ENCODE assay signal across 8 mouse cellular contexts in the genomic region with DNA sequence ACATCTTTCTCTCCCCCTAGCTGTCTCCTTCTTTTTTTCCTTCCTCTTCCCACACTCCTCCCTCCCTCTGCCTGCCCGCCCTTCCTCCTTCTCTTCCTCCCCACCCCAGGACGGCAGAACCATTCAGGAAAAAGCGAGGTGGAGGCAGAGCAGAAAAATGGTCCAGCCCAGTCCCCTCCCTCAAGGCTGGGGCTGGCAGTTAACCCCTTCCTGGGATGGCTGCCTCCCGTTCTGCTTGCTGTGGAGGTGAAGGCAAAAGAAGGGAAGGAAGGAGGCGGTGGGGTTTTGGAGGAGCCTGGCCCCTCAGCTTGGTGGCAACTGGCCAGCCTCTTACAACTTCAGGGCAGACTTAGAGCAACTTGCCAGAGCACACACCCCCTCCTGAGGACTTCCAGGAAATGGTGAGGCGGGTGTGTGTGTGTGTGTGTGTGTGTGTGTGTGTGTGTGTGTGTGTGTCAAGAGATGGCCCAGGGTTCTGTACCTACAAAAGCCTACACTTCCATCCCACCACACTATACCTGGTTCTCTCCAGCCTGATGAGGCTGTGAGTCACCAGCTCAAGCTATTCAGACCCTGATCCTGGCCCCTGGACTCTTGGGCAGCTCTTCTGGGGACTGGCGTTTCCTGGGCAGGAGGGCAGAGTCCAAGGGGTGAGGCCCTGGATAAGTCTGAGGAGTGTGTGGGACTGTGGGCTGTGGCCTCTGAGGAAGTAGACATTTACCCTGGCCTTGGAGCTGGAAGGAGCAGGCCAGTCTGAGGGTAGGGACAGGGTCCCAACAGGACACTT. TPM values are rescaled to one million over a fixed set of nuclear protein-coding genes. Genes with fewer than 3 reads are reported as not detected.
DNase-seq lines count a peak whose midpoint lies in the region; ATAC-seq lines count a peak whose summit lies in the region.

No protein-coding gene starts in this region.

- H3K36me3 ChIP-seq in hindbrain, embryonic 11.5 days (ENCODE audit: control insufficient read depth, insufficient read depth, low read length), result no peaks in the 10 kb centered on the region
- H3K36me3 ChIP-seq in lung, embryonic 16.5 days (ENCODE audit: control insufficient read depth, insufficient read depth, low read length), result peaks cover 1% of the 10 kb centered on the region

- H3K4me2 ChIP-seq in hindbrain, embryonic 11.5 days (replicated peaks; ENCODE audit: low read depth, low read length), result peak overlapping the region; percentile 51
- H3K4me2 ChIP-seq in lung, embryonic 16.5 days (ENCODE audit: low read depth, low read length), result peak overlapping the region; percentile 92

- peak; percentile 68 for DNase-seq in MN1 (ENCODE audit: low spot score)
- peak; percentile 52 to 65 for DNase-seq in cerebellum, adult 18-20 months
- peak; percentile 61 for DNase-seq in forelimb bud, embryonic 11.5 days (ENCODE audit: low read depth, low spot score)
- peak; percentile 66 for DNase-seq in hindbrain, embryonic 11.5 days (ENCODE audit: low spot score)
- peak; percentile 77 for DNase-seq in layer of hippocampus, adult 9-11 months
- DNase-seq in retina, postnatal 1 day, result peak; percentile 85

- H3K9me3 ChIP-seq in hindbrain, embryonic 11.5 days (ENCODE audit: control insufficient read depth, low read length), result no peaks in the 10 kb centered on the region
- no peaks in the 10 kb centered on the region for H3K9me3 ChIP-seq in lung, embryonic 16.5 days (ENCODE audit: control insufficient read depth, low read length)

- peak; percentile 38 for ATAC-seq in hindbrain, embryonic 11.5 days (ENCODE audit: low FRiP score)
- peak; percentile 81 for ATAC-seq in lung, embryonic 16.5 days (ENCODE audit: low read depth)
- no peak for ATAC-seq in erythroid progenitor cell, adult 5-6 weeks (replicated peaks; ENCODE audit: low FRiP score, poor library complexity, severe bottlenecking)

- peak overlapping the region; percentile 46; the same call in 1 of the 2 replicates for H3K9ac ChIP-seq in hindbrain, embryonic 11.5 days (ENCODE audit: low read depth, low read length)
- H3K9ac ChIP-seq in lung, embryonic 16.5 days (ENCODE audit: low read length), result peak overlapping the region; percentile 61

- WGBS in hindbrain, embryonic 11.5 days, result 7% methylated on average over 6 of the region's 7 CpGs
- WGBS in lung, embryonic 16.5 days, result under 1% methylated on average over 7 of the region's 7 CpGs

- no peak overlapping the region for H3K27ac ChIP-seq in hindbrain, embryonic 11.5 days (ENCODE audit: low read depth, low read length)
- H3K27ac ChIP-seq in lung, embryonic 16.5 days (ENCODE audit: low read length), result peak overlapping the region; percentile 26

- H3K27me3 ChIP-seq in hindbrain, embryonic 11.5 days (ENCODE audit: control insufficient read depth, insufficient read depth, low read length), result peaks cover 17% of the 10 kb centered on the region
- H3K27me3 ChIP-seq in lung, embryonic 16.5 days (ENCODE audit: control insufficient read depth, insufficient read depth, low read depth, low read length), result no peaks in the 10 kb centered on the region

- peaks cover 11% of the 10 kb centered on the region for H3K4me1 ChIP-seq in hindbrain, embryonic 11.5 days (replicated peaks; ENCODE audit: control insufficient read depth, insufficient read depth, low read length)
- peaks cover 52% of the 10 kb centered on the region for H3K4me1 ChIP-seq in lung, embryonic 16.5 days (replicated peaks; ENCODE audit: control insufficient read depth, insufficient read depth, low read length)

- H3K4me3 ChIP-seq in hindbrain, embryonic 11.5 days (ENCODE audit: low read depth, low read length), result peak overlapping the region; percentile 33
- H3K4me3 ChIP-seq in lung, embryonic 16.5 days (ENCODE audit: low read length), result peak overlapping the region; percentile 54

RNA-seq across cellular contexts. Expression of a gene that starts 4.8 kb away (rescaled TPM):
- 13.5 and 14.7 TPM in 2 replicates for polyA plus RNA-seq in hindbrain, embryonic 11.5 days (2014; fragmentation: Nextera tagmentation; extraction: Ambion mirVana)
- 49.4 and 49.7 TPM in 2 replicates for polyA plus RNA-seq in lung, embryonic 16.5 days (2015; fragmentation: Nextera tagmentation; extraction: Ambion mirVana)
- 12.2 and 13.0 TPM in 2 replicates for total RNA-seq in erythroid progenitor cell, adult 5-6 weeks (2015; ENCODE audit: low replicate concordance)
- total RNA-seq in erythroid progenitor cell, adult 5-6 weeks (2017; ENCODE audit: low replicate concordance), result 11.0 and 12.8 TPM in 2 replicates

RNA-seq across cellular contexts. Expression of a gene that starts 14.1 kb away (rescaled TPM):
- polyA plus RNA-seq in hindbrain, embryonic 11.5 days (2014; fragmentation: Nextera tagmentation; extraction: Ambion mirVana), result 159 and 165 TPM in 2 replicates
- polyA plus RNA-seq in lung, embryonic 16.5 days (2015; fragmentation: Nextera tagmentation; extraction: Ambion mirVana), result 150 and 157 TPM in 2 replicates
- total RNA-seq in erythroid progenitor cell, adult 5-6 weeks (2015; ENCODE audit: low replicate concordance), result 34.0 and 42.2 TPM in 2 replicates
- 17.5 and 40.3 TPM in 2 replicates for total RNA-seq in erythroid progenitor cell, adult 5-6 weeks (2017; ENCODE audit: low replicate concordance)

RNA-seq across cellular contexts. Expression of a gene that starts 33.1 kb away (rescaled TPM):
- 124 and 145 TPM in 2 replicates for polyA plus RNA-seq in hindbrain, embryonic 11.5 days (2014; fragmentation: Nextera tagmentation; extraction: Ambion mirVana)
- polyA plus RNA-seq in lung, embryonic 16.5 days (2015; fragmentation: Nextera tagmentation; extraction: Ambion mirVana), result 91.2 and 91.9 TPM in 2 replicates
- total RNA-seq in erythroid progenitor cell, adult 5-6 weeks (2015; ENCODE audit: low replicate concordance), result 27.4 and 66.7 TPM in 2 replicates
- 36.8 and 46.6 TPM in 2 replicates for total RNA-seq in erythroid progenitor cell, adult 5-6 weeks (2017; ENCODE audit: low replicate concordance)

RNA-seq across cellular contexts. Expression of a gene that starts 33.2 kb away (rescaled TPM):
- 52.3 and 55.0 TPM in 2 replicates for polyA plus RNA-seq in hindbrain, embryonic 11.5 days (2014; fragmentation: Nextera tagmentation; extraction: Ambion mirVana)
- 69.1 and 69.7 TPM in 2 replicates for polyA plus RNA-seq in lung, embryonic 16.5 days (2015; fragmentation: Nextera tagmentation; extraction: Ambion mirVana)
- 27.8 and 34.8 TPM in 2 replicates for total RNA-seq in erythroid progenitor cell, adult 5-6 weeks (2015; ENCODE audit: low replicate concordance)
- 42.1 and 47.1 TPM in 2 replicates for total RNA-seq in erythroid progenitor cell, adult 5-6 weeks (2017; ENCODE audit: low replicate concordance)

RNA-seq across cellular contexts. Expression of a gene that starts 46.6 kb away (rescaled TPM):
- 18.5 and 19.2 TPM in 2 replicates for polyA plus RNA-seq in hindbrain, embryonic 11.5 days (2014; fragmentation: Nextera tagmentation; extraction: Ambion mirVana)
- 18.2 and 18.5 TPM in 2 replicates for polyA plus RNA-seq in lung, embryonic 16.5 days (2015; fragmentation: Nextera tagmentation; extraction: Ambion mirVana)
- not detected in 2 replicates for total RNA-seq in erythroid progenitor cell, adult 5-6 weeks (2015; ENCODE audit: low replicate concordance)
- total RNA-seq in erythroid progenitor cell, adult 5-6 weeks (2017; ENCODE audit: low replicate concordance), result 0.15 and 0.51 TPM in 2 replicates
